Mouse (Mus musculus) hindlimb bud, embryonic 11.5 days (tissue): ENCODE measurements at regions not wholly inside any gene's neighbourhood (a gene's known extent, or its start where the extent isn't known, plus 50 kb on each side); places are given as distances from the start of the nearest gene placed in this dataset.

Experiments used
- DNase-seq: peaks from one replicate; pipeline ENCODE4 v3.0.0-alpha.2; 2012; ENCODE audit warnings: low read depth, low spot score; ENCODE audit errors: extremely low spot score

- DNase-seq = no peak
These were observed 91.3 kb upstream of the Nr5a2 start for GRCm38 (mm10) chr1:137051515-137051914.

GRCm38 (mm10) chr1:137044076-137044475 lies 83.8 kb upstream of the Nr5a2 start:
- DNase-seq = no peak

DNA sequence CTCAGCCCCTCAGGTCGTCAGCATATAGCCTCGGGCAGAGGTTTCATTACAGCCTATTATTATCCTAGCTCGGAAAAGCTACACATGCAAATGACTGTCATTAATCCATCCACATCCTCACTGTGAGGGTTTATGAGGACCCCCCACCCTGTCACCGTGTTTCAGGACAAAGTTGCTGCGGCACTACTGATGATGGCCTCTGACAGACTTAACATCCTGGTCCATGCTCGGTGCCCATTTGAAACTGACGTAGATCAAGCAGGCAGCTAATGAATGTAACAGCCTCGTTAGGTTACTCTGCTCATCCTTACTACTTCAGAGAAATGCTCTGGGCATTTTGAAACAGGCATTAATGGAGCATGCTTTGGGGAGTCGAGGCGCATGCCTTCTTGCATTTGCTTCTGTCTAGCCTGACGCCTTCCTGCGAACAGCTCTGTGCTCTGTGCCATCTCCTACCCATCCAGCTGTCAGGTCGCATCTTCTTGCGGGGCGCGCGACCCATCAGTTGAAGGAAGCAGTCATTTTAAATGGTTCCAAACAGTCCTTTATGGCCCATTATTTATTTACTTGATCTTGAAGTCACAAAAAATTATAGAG lies 82.3 kb upstream of the Nr5a2 start:
- no peak for DNase-seq

GRCm38 (mm10) chr1:137040898-137041297 lies 80.7 kb upstream of the Nr5a2 start:
- DNase-seq = no peak

DNA sequence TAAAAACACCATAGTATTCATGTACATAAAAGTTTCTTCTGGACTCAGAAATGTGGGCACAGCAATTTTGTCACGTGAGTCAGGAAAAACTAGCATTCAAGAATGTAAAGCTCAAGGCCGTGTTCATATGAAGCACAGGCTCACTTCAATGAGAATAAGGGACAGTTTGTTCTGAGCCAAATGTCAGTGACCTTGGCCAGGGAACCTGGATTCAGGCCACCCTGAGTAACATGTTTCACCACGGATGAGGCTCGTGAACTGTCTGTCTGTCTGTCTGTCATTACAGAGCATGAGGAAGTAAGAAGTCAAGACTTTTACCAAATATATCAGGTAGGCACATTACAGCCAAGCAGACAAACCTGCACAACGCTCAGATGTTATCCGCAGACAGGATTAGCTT lies 74.3 kb upstream of the Nr5a2 start:
- no peak for DNase-seq

GRCm38 (mm10) chr1:137033679-137034078 lies 73.4 kb upstream of the Nr5a2 start:
- DNase-seq = no peak

DNA sequence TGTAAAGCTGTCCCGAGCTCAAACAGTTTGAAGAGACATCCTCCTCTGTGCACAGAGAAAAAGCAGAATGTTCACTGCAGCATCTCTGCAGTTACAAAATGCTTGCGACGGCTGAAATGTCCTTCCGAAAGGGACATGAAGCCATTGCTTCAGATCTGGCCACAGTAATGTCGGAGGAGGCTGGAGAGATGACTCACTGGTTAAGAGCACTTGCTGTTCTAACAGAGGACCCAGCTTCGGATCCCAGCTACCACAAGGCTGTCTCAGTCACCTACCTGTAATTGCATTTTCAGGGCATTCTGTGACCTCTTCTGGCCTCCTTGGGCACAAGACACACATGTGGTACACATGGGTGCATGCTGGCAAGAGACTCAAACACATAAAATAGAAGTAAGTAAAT lies 63.5 kb upstream of the Nr5a2 start:
- DNase-seq = no peak

DNA sequence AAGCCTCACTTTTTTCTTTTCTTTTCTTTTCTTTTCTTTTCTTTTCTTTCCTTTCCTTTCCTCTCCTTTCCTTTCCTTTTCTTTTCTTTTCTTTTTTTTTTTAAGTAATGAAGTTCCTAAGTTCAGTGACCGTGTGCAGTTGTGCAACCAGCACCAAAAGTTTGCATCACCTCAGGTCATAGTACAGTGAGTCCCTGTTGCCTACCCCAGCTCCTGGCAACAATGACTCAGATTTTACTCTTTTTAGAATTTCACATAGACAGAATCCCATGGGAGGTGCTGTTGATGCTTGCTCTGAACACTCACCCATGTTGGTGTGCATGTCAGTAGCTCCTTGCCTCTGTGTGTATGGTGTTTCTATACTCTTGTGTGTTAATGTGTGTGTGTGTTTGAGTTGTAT lies 60.3 kb upstream of the Nr5a2 start:
- DNase-seq = no peak

DNA sequence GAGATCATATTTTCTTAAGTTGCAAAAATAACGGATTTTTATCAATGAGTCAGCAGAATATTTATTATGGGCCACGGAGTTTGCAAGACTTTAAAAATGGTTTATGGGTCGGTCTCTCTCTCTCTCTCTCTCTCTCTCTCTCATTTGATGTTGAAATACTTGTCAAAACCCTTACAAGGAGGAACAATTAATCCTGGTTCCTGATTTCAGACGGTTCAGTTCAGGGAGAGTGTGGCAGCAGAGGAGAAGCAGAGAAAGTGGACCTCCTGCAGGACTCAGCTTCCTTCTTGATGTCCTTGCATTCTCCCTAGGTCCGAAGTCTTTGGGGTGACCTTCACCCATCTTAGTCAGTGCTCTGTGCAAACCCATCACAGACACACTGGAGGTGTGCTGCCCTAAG lies 57.4 kb upstream of the Nr5a2 start:
- DNase-seq = no peak

DNA sequence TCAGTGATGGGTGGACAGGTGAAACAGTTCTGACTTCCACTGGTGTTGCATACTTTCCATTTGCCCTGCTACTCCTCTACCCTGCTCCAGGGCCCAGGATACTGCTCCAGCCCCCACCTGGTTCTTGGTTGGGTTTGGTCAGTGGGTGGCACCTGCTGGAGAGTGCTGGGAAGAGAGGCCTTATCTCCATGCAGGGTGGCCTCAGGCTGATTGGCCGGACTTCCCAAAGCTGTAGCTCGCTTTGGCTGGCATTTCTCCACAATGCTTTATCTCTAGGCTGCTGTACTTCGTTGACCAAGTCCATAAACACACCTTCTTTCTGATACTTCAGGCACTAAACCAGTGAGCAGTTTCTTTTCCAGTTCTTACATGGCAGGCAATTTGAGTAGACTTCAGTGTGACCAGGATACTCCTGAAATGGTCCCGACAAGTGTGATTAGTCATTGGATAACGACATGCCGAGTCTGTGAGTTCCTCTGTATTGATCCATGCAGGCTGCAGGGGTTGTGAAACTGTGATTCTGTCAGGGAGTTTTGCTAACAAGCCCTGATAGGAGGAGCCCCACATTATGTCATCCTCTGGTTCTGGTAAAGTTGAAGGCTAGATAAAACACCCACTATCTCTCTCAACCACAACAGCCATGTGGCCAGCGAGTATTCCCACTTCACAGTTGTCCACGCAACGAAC lies 50.1 kb upstream of the Nr5a2 start:
- no peak for DNase-seq
